Mouse (Mus musculus): ENCODE results near the gene Snx4.

The Snx4 gene

GRCm38 (mm10) chr16:33258530-33258929 is 7.3 kb downstream of the Snx4 start:
- TF ChIP-seq GATA4 (IDR thresholded peaks at IDR 0.05; ENCODE audit: insufficient replicate concordance, low read length), result no peak

GRCm38 (mm10) chr16:33259824-33260223 is 8.6 kb downstream of the Snx4 start:
- TF ChIP-seq GATA4 (IDR thresholded peaks at IDR 0.05; ENCODE audit: insufficient replicate concordance, low read length), result no peak

- no peak for TF ChIP-seq GATA4 (IDR thresholded peaks at IDR 0.05; ENCODE audit: insufficient replicate concordance, low read length)
These were observed 9.6 kb downstream of the Snx4 start for GRCm38 (mm10) chr16:33260825-33261224.

GRCm38 (mm10) chr16:33261584-33262061 is 10.4 kb downstream of the Snx4 start:
- TF ChIP-seq GATA4 (IDR thresholded peaks at IDR 0.05; ENCODE audit: insufficient replicate concordance, low read length), result no peak

- no peak for TF ChIP-seq GATA4 (IDR thresholded peaks at IDR 0.05; ENCODE audit: insufficient replicate concordance, low read length)
These were observed 10.9 kb downstream of the Snx4 start for GRCm38 (mm10) chr16:33262096-33262495.

- no peak for TF ChIP-seq GATA4 (IDR thresholded peaks at IDR 0.05; ENCODE audit: insufficient replicate concordance, low read length)
These were observed 16.5 kb downstream of the Snx4 start for GRCm38 (mm10) chr16:33267616-33268253.

- TF ChIP-seq GATA4 (IDR thresholded peaks at IDR 0.05; ENCODE audit: insufficient replicate concordance, low read length), result no peak
These were observed 20.6 kb downstream of the Snx4 start for GRCm38 (mm10) chr16:33271824-33272223.

- TF ChIP-seq GATA4 (IDR thresholded peaks at IDR 0.05; ENCODE audit: insufficient replicate concordance, low read length), result no peak
These were observed 31.8 kb downstream of the Snx4 start for GRCm38 (mm10) chr16:33283079-33283478.

- no peak for TF ChIP-seq GATA4 (IDR thresholded peaks at IDR 0.05; ENCODE audit: insufficient replicate concordance, low read length)
These were observed 37.3 kb downstream of the Snx4 start for GRCm38 (mm10) chr16:33288536-33288935.

- no peak for TF ChIP-seq GATA4 (IDR thresholded peaks at IDR 0.05; ENCODE audit: insufficient replicate concordance, low read length)
These were observed 38.7 kb downstream of the Snx4 start for GRCm38 (mm10) chr16:33289981-33290380.

- no peak for TF ChIP-seq GATA4 (IDR thresholded peaks at IDR 0.05; ENCODE audit: insufficient replicate concordance, low read length)
These were observed 41.0 kb downstream of the Snx4 start for GRCm38 (mm10) chr16:33292241-33292640.

GRCm38 (mm10) chr16:33294681-33295080 is 43.4 kb downstream of the Snx4 start:
- no peak for TF ChIP-seq GATA4 (IDR thresholded peaks at IDR 0.05; ENCODE audit: insufficient replicate concordance, low read length)

- no peak for TF ChIP-seq GATA4 (IDR thresholded peaks at IDR 0.05; ENCODE audit: insufficient replicate concordance, low read length)
These were observed 44.1 kb downstream of the Snx4 start for GRCm38 (mm10) chr16:33295321-33295720.

- no peak for TF ChIP-seq GATA4 (IDR thresholded peaks at IDR 0.05; ENCODE audit: insufficient replicate concordance, low read length)
These were observed 46.3 kb downstream of the Snx4 start for GRCm38 (mm10) chr16:33297493-33297892.

- TF ChIP-seq GATA4 (IDR thresholded peaks at IDR 0.05; ENCODE audit: insufficient replicate concordance, low read length), result no peak
These were observed 55.4 kb downstream of the Snx4 start for GRCm38 (mm10) chr16:33306633-33307070.

GRCm38 (mm10) chr16:33307761-33308160 is 56.5 kb downstream of the Snx4 start:
- no peak for TF ChIP-seq GATA4 (IDR thresholded peaks at IDR 0.05; ENCODE audit: insufficient replicate concordance, low read length)

- TF ChIP-seq GATA4 (IDR thresholded peaks at IDR 0.05; ENCODE audit: insufficient replicate concordance, low read length), result no peak
These were observed 57.8 kb downstream of the Snx4 start for GRCm38 (mm10) chr16:33309066-33309465.
